Mouse (Mus musculus) CH12.LX (cell line): ENCODE results near the gene Ank3. TPM values are rescaled to one million over a fixed set of nuclear protein-coding genes. Genes with fewer than 3 reads are reported as not detected.

Experiments used
- DNase-seq: peaks from one replicate; pipeline ENCODE4 v3.0.0-alpha.2; 2013; ENCODE audit errors: extremely low read depth
- H3K27ac ChIP-seq: 2 replicates; pipeline ENCODE4 v1.5.1; 2012; ENCODE audit warnings: low read depth, mild to moderate bottlenecking, control low read depth, moderate library complexity; ENCODE audit not compliant: insufficient read depth
- H3K27me3 ChIP-seq: replicated peaks from 2 replicates; pipeline ENCODE3; 2012; ENCODE audit warnings: inconsistent platforms
- H3K36me3 ChIP-seq, 2 experiments: replicated peaks in 1 of 2; 2 replicates each; pipeline versions ENCODE3 to v1.6.1; 2012; ENCODE audit warnings: inconsistent platforms in 1 of 2, low read length in 1 of 2, mild to moderate bottlenecking in 1 of 2, mixed read lengths in 1 of 2, moderate library complexity in 1 of 2; ENCODE audit not compliant: control insufficient read depth in 1 of 2, insufficient read depth in 1 of 2
- H3K4me1 ChIP-seq, 2 experiments: 2 replicates each; pipeline ENCODE4 v1.6.1; 2012; ENCODE audit warnings: inconsistent platforms in 1 of 2, moderate library complexity in 1 of 2; ENCODE audit not compliant: insufficient read depth in 2 of 2, control insufficient read depth in 1 of 2
- H3K4me2 ChIP-seq: 2 replicates; pipeline ENCODE4 v1.6.1; 2012; ENCODE audit warnings: low read depth, mild to moderate bottlenecking, control low read depth; ENCODE audit not compliant: poor library complexity, insufficient read depth, severe bottlenecking
- H3K4me3 ChIP-seq, 3 experiments: fragments of 150-350 bp in 1 of 3; sonication (generic) in 1 of 3; replicated peaks in 1 of 3; 2 replicates each; pipeline versions ENCODE3 to v1.5.1; 2011 to 2012; ENCODE audit warnings: low read depth in 2 of 3, low read length in 2 of 3, mild to moderate bottlenecking in 2 of 3, moderate library complexity in 2 of 3, control low read depth in 1 of 3, improper control_type of control experiment in 1 of 3, inconsistent platforms in 1 of 3, mixed read lengths in 1 of 3; ENCODE audit not compliant: poor library complexity in 1 of 3
- H3K79me2 ChIP-seq: replicated peaks from 2 replicates; pipeline ENCODE4 v1.6.1; 2012; ENCODE audit warnings: mild to moderate bottlenecking, moderate library complexity; ENCODE audit not compliant: control insufficient read depth, poor library complexity, insufficient read depth, severe bottlenecking; ENCODE audit errors: extremely low read depth
- H3K9ac ChIP-seq: 2 replicates; pipeline ENCODE4 v1.6.1; 2012; ENCODE audit warnings: low read depth, mild to moderate bottlenecking, control low read depth, moderate library complexity; ENCODE audit not compliant: insufficient read depth
- H3K9me3 ChIP-seq: replicated peaks from 2 replicates; pipeline ENCODE3; 2012; ENCODE audit warnings: low read length, inconsistent platforms, mixed read lengths
- BHLHE40 ChIP-seq: IDR thresholded peaks from 2 replicates; pipeline ENCODE4 v1.6.1; 2011; ENCODE audit warnings: mild to moderate bottlenecking, low read depth, low read length, improper control_type of control experiment
- CHD1 ChIP-seq: IDR thresholded peaks from 2 replicates; pipeline ENCODE4 v1.6.1; 2012; ENCODE audit warnings: low read depth, low read length, improper control_type of control experiment, inconsistent platforms
- CHD2 ChIP-seq: IDR thresholded peaks from 2 replicates; pipeline ENCODE4 v1.6.1; 2011; ENCODE audit warnings: low read length, improper control_type of control experiment
- CTCF ChIP-seq, 2 experiments: IDR thresholded peaks in 1 of 2; conservative IDR thresholded peaks in 1 of 2; 2 replicates each; pipeline ENCODE4 v1.5.1; 2011 to 2012; ENCODE audit warnings: low read depth in 2 of 2, low read length in 2 of 2, improper control_type of control experiment in 1 of 2, inconsistent platforms in 1 of 2, mild to moderate bottlenecking in 1 of 2, moderate library complexity in 1 of 2
- E2F4 ChIP-seq: IDR thresholded peaks from 2 replicates; pipeline ENCODE4 v1.6.1; 2011; ENCODE audit warnings: low read depth, low read length, improper control_type of control experiment; ENCODE audit not compliant: insufficient replicate concordance
- ELF1 ChIP-seq: IDR thresholded peaks from 2 replicates; pipeline ENCODE4 v1.6.1; 2014; ENCODE audit warnings: low read depth, mild to moderate bottlenecking, inconsistent platforms, low read length, improper control_type of control experiment
- EP300 ChIP-seq: IDR thresholded peaks from 2 replicates; pipeline ENCODE4 v1.6.1; 2011; ENCODE audit warnings: low read length, improper control_type of control experiment
- ETS1 ChIP-seq: conservative IDR thresholded peaks from 2 replicates; pipeline ENCODE4 v1.6.1; 2012; ENCODE audit warnings: low read depth, mild to moderate bottlenecking, inconsistent platforms, low read length, improper control_type of control experiment, moderate library complexity
- GABPA ChIP-seq: IDR thresholded peaks from 2 replicates; pipeline ENCODE4 v1.6.1; 2012; ENCODE audit warnings: low read depth, low read length, improper control_type of control experiment, inconsistent platforms; ENCODE audit not compliant: insufficient replicate concordance
- HCFC1 ChIP-seq: IDR thresholded peaks from 2 replicates; pipeline ENCODE4 v1.6.1; 2012; ENCODE audit warnings: low read depth, mild to moderate bottlenecking, inconsistent platforms, low read length, improper control_type of control experiment
- IRF4 ChIP-seq: IDR thresholded peaks from 2 replicates; pipeline ENCODE4 v1.6.1; 2014; ENCODE audit warnings: low read depth, mild to moderate bottlenecking, inconsistent platforms, low read length, improper control_type of control experiment
- JUN ChIP-seq: IDR thresholded peaks from 2 replicates; pipeline ENCODE4 v1.6.1; 2011; ENCODE audit warnings: low read depth, mild to moderate bottlenecking, low read length, improper control_type of control experiment, moderate library complexity; ENCODE audit not compliant: insufficient read depth
- JUND ChIP-seq: conservative IDR thresholded peaks from 2 replicates; pipeline ENCODE4 v1.6.1; 2011; ENCODE audit warnings: low read depth, low read length, improper control_type of control experiment
- KAT2A ChIP-seq: IDR thresholded peaks from 2 replicates; pipeline ENCODE4 v1.6.1; 2012; ENCODE audit warnings: low read length, improper control_type of control experiment, inconsistent platforms; ENCODE audit not compliant: insufficient replicate concordance
- MAFK ChIP-seq: IDR thresholded peaks from 2 replicates; pipeline ENCODE4 v1.6.1; 2011; ENCODE audit warnings: low read length, improper control_type of control experiment; ENCODE audit not compliant: insufficient replicate concordance
- MAX ChIP-seq: IDR thresholded peaks from 2 replicates; pipeline ENCODE4 v1.6.1; 2011; ENCODE audit warnings: low read length, improper control_type of control experiment
- MAZ ChIP-seq: IDR thresholded peaks from 2 replicates; pipeline ENCODE4 v1.6.1; 2012; ENCODE audit warnings: low read depth, mild to moderate bottlenecking, inconsistent platforms, low read length, improper control_type of control experiment, moderate library complexity
- MEF2A ChIP-seq: IDR thresholded peaks from 2 replicates; pipeline ENCODE4 v1.6.1; 2014; ENCODE audit warnings: low read depth, mild to moderate bottlenecking, inconsistent platforms, low read length, improper control_type of control experiment, borderline replicate concordance
- MXI1 ChIP-seq: IDR thresholded peaks from 2 replicates; pipeline ENCODE4 v1.6.1; 2011; ENCODE audit warnings: mild to moderate bottlenecking, low read depth, low read length, improper control_type of control experiment
- MYC ChIP-seq: IDR thresholded peaks from 2 replicates; pipeline ENCODE4 v1.6.1; 2011; ENCODE audit warnings: low read depth, mild to moderate bottlenecking, improper control_type of control experiment, low read length
- NELFE ChIP-seq: IDR thresholded peaks from 2 replicates; pipeline ENCODE4 v1.6.1; 2011; ENCODE audit warnings: low read depth, low read length, improper control_type of control experiment
- NRF1 ChIP-seq: IDR thresholded peaks from 2 replicates; pipeline ENCODE4 v1.6.1; 2014; ENCODE audit warnings: low read depth, mild to moderate bottlenecking, inconsistent platforms, low read length, improper control_type of control experiment, moderate library complexity
- PAX5 ChIP-seq: IDR thresholded peaks from 2 replicates; pipeline ENCODE4 v1.6.1; 2012; ENCODE audit warnings: low read length, inconsistent platforms, mixed read lengths
- POLR2A ChIP-seq: IDR thresholded peaks from 2 replicates; pipeline ENCODE4 v1.6.1; 2011; ENCODE audit warnings: low read depth, mild to moderate bottlenecking, improper control_type of control experiment, low read length
- POLR2AphosphoS2 ChIP-seq: IDR thresholded peaks from 2 replicates; pipeline ENCODE4 v1.6.1; 2011; ENCODE audit warnings: low read depth, low read length, improper control_type of control experiment
- RAD21 ChIP-seq: IDR thresholded peaks from 2 replicates; pipeline ENCODE4 v1.6.1; 2011; ENCODE audit warnings: low read depth, mild to moderate bottlenecking, low read length, improper control_type of control experiment, moderate library complexity
- RCOR1 ChIP-seq: conservative IDR thresholded peaks from 2 replicates; pipeline ENCODE4 v1.6.1; 2012; ENCODE audit warnings: low read depth, mild to moderate bottlenecking, inconsistent platforms, low read length, improper control_type of control experiment
- SIN3A ChIP-seq: IDR thresholded peaks from 2 replicates; pipeline ENCODE4 v1.6.1; 2012; ENCODE audit warnings: low read length, improper control_type of control experiment, inconsistent platforms
- SMC3 ChIP-seq: IDR thresholded peaks from 2 replicates; pipeline ENCODE4 v1.6.1; 2011; ENCODE audit warnings: low read depth, low read length, improper control_type of control experiment
- TBP ChIP-seq: conservative IDR thresholded peaks from 2 replicates; pipeline ENCODE4 v1.6.1; 2011; ENCODE audit warnings: low read depth, low read length, improper control_type of control experiment
- TCF12 ChIP-seq: IDR thresholded peaks from 2 replicates; pipeline ENCODE4 v1.6.1; 2014; ENCODE audit warnings: low read depth, mild to moderate bottlenecking, inconsistent platforms, low read length, improper control_type of control experiment
- UBTF ChIP-seq: IDR thresholded peaks from 2 replicates; pipeline ENCODE4 v1.6.1; 2012; ENCODE audit warnings: low read depth, mild to moderate bottlenecking, inconsistent platforms, low read length, improper control_type of control experiment, moderate library complexity
- USF1 ChIP-seq: IDR thresholded peaks from 2 replicates; pipeline ENCODE4 v1.6.1; 2014; ENCODE audit warnings: low read depth, mild to moderate bottlenecking, inconsistent platforms, low read length, improper control_type of control experiment
- USF2 ChIP-seq: conservative IDR thresholded peaks from 2 replicates; pipeline ENCODE4 v1.6.1; 2011; ENCODE audit warnings: low read depth, low read length, improper control_type of control experiment
- ZC3H11A ChIP-seq: IDR thresholded peaks from 2 replicates; pipeline ENCODE4 v1.6.1; 2012; ENCODE audit warnings: low read depth, mild to moderate bottlenecking, inconsistent platforms, low read length, improper control_type of control experiment
- ZKSCAN1 ChIP-seq: IDR thresholded peaks from 2 replicates; pipeline ENCODE4 v1.6.1; 2012; ENCODE audit warnings: low read depth, inconsistent platforms, low read length, improper control_type of control experiment, borderline replicate concordance
- ZMIZ1 ChIP-seq: IDR thresholded peaks from 2 replicates; pipeline ENCODE4 v1.6.1; 2012; ENCODE audit warnings: low read depth, mild to moderate bottlenecking, inconsistent platforms, low read length, improper control_type of control experiment
- ZNF384 ChIP-seq: IDR thresholded peaks from 2 replicates; pipeline ENCODE4 v1.6.1; 2012; ENCODE audit warnings: low read depth, low read length, improper control_type of control experiment, inconsistent platforms
- dilution Hi-C: fragments of 300-500 bp; cut with MboI; formaldehyde crosslinking; loops from 2 replicates; pipeline ENCODE4 v1.14.3; 2020; ENCODE audit warnings: low sequenced_read_pairs; ENCODE audit not compliant: extremely low pct_unique_long_range_greater_than_20kb, extremely low pct_ligation_motif_present
- in situ Hi-C: fragments of 300-500 bp; cut with MboI; formaldehyde crosslinking; loops from 3 replicates; pipeline ENCODE4 v1.14.3; 2019; ENCODE audit warnings: low sequenced_read_pairs, low pct_ligation_motif_present, low pct_unique_long_range_greater_than_20kb, mixed read lengths
- polyA plus RNA-seq: library from polyadenylated mRNA; unstranded; fragments of >175 nt; gene quantifications from 2 replicates; pipeline ENCODE4 v1.2.1, GENCODE M21; 2012; ENCODE audit warnings: low read depth; ENCODE audit not compliant: insufficient read length
- total RNA-seq, 2 experiments: library from RNA; depleted of rRNA; stranded (reverse); fragments of 300-350 nt in 1 of 2; fragments of >200 nt in 1 of 2; gene quantifications; 2 replicates each; pipeline ENCODE4 v1.2.3; 2012 to 2014

Gene Ank3
- total and polyA plus RNA-seq, 3 experiments = 4.7 to 8.3 (median 6.2) TPM

- no peaks in the 10 kb centered on the region for H3K9me3 ChIP-seq
- H3K9ac ChIP-seq = no peak overlapping the region; the same call in 1 of the 2 replicates
- no peak overlapping the region for H3K4me3 ChIP-seq
- TF ChIP-seq TCF12 = no peak
- no peak for TF ChIP-seq MXI1
- TF ChIP-seq RCOR1 = no peak
- no peak for TF ChIP-seq MEF2A
- no peak for TF ChIP-seq POLR2A
- TF ChIP-seq ELF1 = no peak
- no peak for TF ChIP-seq USF1
- TF ChIP-seq JUND = peak; percentile 79
- no peak for TF ChIP-seq CHD1
- TF ChIP-seq TBP = no peak
- peak; percentile 44; the same call in 1 of the 2 replicates for TF ChIP-seq BHLHE40
- TF ChIP-seq UBTF = no peak
- no peak for TF ChIP-seq SMC3
- TF ChIP-seq KAT2A = no peak
- TF ChIP-seq NRF1 = no peak
- TF ChIP-seq POLR2AphosphoS2 = no peak
- TF ChIP-seq ZKSCAN1 = no peak
- TF ChIP-seq IRF4 = no peak
- no peak for TF ChIP-seq USF2
- TF ChIP-seq ZMIZ1 = no peak
- no peak for TF ChIP-seq PAX5
- TF ChIP-seq RAD21 = no peak
- TF ChIP-seq NELFE = no peak
- no peak for TF ChIP-seq MYC
- TF ChIP-seq ZNF384 = peak; percentile 77
- TF ChIP-seq CTCF (conservative IDR thresholded peaks at IDR 0.05 in 1 of 2, IDR thresholded peaks at IDR 0.05 in 1 of 2; ENCODE audit: low read depth in 2 of 2, low read length in 2 of 2) = no peak
- no peak for TF ChIP-seq GABPA
- TF ChIP-seq JUN = peak; percentile 73
- TF ChIP-seq SIN3A = no peak
- TF ChIP-seq ZC3H11A = no peak
- no peak for TF ChIP-seq E2F4
- no peak for TF ChIP-seq MAZ
- no peak for TF ChIP-seq MAFK
- no peak for TF ChIP-seq CHD2
- TF ChIP-seq MAX = no peak
- TF ChIP-seq HCFC1 = no peak
- TF ChIP-seq EP300 = 0 out of 2 replicates have a peak, but pooled peaks have one; percentile 5
- peak; percentile 35; the same call in 1 of the 2 replicates for TF ChIP-seq ETS1
- peaks cover 0 to 13% of the 10 kb centered on the region in 2 experiments for H3K36me3 ChIP-seq
- peaks cover 11 to 33% of the 10 kb centered on the region in 2 experiments for H3K4me1 ChIP-seq
- H3K79me2 ChIP-seq = no peaks in the 10 kb centered on the region
- H3K27me3 ChIP-seq = no peaks in the 10 kb centered on the region
- in situ Hi-C loops = no loop called here
- DNase-seq = peak; percentile 15
- H3K4me2 ChIP-seq = peak overlapping the region; percentile 82
- H3K27ac ChIP-seq = no peak overlapping the region
- dilution Hi-C loops = no loop called here
Observed at GRCm38 (mm10) chr10:69916689-69917435, 518.3 kb downstream of the Ank3 start.
